Mouse (Mus musculus): Measurements from ENCODE around the gene Olfr539. TPM values are rescaled to one million over a fixed set of nuclear protein-coding genes. Genes with fewer than 3 reads are reported as not detected.

The Olfr539 gene
- not detected in 2 replicates for polyA plus RNA-seq (2012; rRNA removed)

GRCm38 (mm10) chr7:140659630-140660029, at the start of gene Olfr539:
Gene Olfr539 (plus strand): TSS chr7:140659930.

GRCm38 (mm10) chr7:140628670-140629069, 31.1 kb upstream of the Olfr539 start, which contains the start of gene Olfr61:
Gene Olfr61 (plus strand): TSS chr7:140628970.

GRCm38 (mm10) chr7:140646152-140646551, 13.6 kb upstream of the Olfr539 start, which contains the start of gene Olfr53:
Gene Olfr53 (plus strand): TSS chr7:140646452.

GRCm38 (mm10) chr7:140681651-140682050, 21.9 kb downstream of the Olfr539 start, which contains the start of gene Olfr45:
Gene Olfr45 (plus strand): TSS chr7:140681951.

GRCm38 (mm10) chr7:140696967-140697366, 37.2 kb downstream of the Olfr539 start, which contains the start of gene Olfr541:
Gene Olfr541 (plus strand): TSS chr7:140697267.

Other genes starting within 250 kb of the Olfr539 start
- gene Olfr532, start 238.3 kb upstream of the Olfr539 start, polyA plus RNA-seq (2012; rRNA removed): not detected in 2 replicates
- gene Olfr533, start 196.6 kb upstream of the Olfr539 start, polyA plus RNA-seq (2012; rRNA removed): not detected in 2 replicates
- gene Olfr535, start 175.7 kb upstream of the Olfr539 start, polyA plus RNA-seq (2012; rRNA removed): not detected in 2 replicates
- gene Olfr536, start 152.5 kb upstream of the Olfr539 start, polyA plus RNA-seq (2012; rRNA removed): not detected in 2 replicates
- gene Olfr538, start 92.0 kb upstream of the Olfr539 start, polyA plus RNA-seq (2012; rRNA removed): not detected in 2 replicates
- gene Olfr46, start 58.7 kb upstream of the Olfr539 start, polyA plus RNA-seq (2012; rRNA removed): not detected in 2 replicates
- gene Olfr61, start 31.0 kb upstream of the Olfr539 start, polyA plus RNA-seq (2012; rRNA removed): not detected in 2 replicates
- not detected in 2 replicates for gene Olfr53, start 13.5 kb upstream of the Olfr539 start, polyA plus RNA-seq (2012; rRNA removed)
- not detected in 2 replicates for gene Olfr45, start 22.0 kb downstream of the Olfr539 start, polyA plus RNA-seq (2012; rRNA removed)
- gene Olfr541, start 37.3 kb downstream of the Olfr539 start, polyA plus RNA-seq (2012; rRNA removed): not detected in 2 replicates
- gene Cyp2e1, start 103.8 kb downstream of the Olfr539 start, polyA plus RNA-seq (2012; rRNA removed): 0.91 and 3.0 TPM in 2 replicates
- 0.07 and 0.17 TPM in 2 replicates for gene Syce1, start 127.9 kb downstream of the Olfr539 start, polyA plus RNA-seq (2012; rRNA removed)
- gene Zfp941, start 162.2 kb downstream of the Olfr539 start, polyA plus RNA-seq (2012; rRNA removed): 0.09 and 0.19 TPM in 2 replicates
- gene Urah, start 175.1 kb downstream of the Olfr539 start, polyA plus RNA-seq (2012; rRNA removed): 63.2 and 78.4 TPM in 2 replicates
- gene Scgb1c1, start 185.6 kb downstream of the Olfr539 start, polyA plus RNA-seq (2012; rRNA removed): not detected in 2 replicates
- not detected in 2 replicates for gene Odf3, start 187.9 kb downstream of the Olfr539 start, polyA plus RNA-seq (2012; rRNA removed)
- 2.8 TPM in 1 of 2 replicates, not detected in the other for gene Gm45785, start 196.4 kb downstream of the Olfr539 start, polyA plus RNA-seq (2012; rRNA removed)
- gene Ric8a, start 197.0 kb downstream of the Olfr539 start, polyA plus RNA-seq (2012; rRNA removed): 109 and 117 TPM in 2 replicates
- 23.7 and 24.1 TPM in 2 replicates for gene Bet1l, start 197.6 kb downstream of the Olfr539 start, polyA plus RNA-seq (2012; rRNA removed)
- 53.8 and 58.2 TPM in 2 replicates for gene Psmd13, start 222.0 kb downstream of the Olfr539 start, polyA plus RNA-seq (2012; rRNA removed)
- gene Sirt3, start 222.4 kb downstream of the Olfr539 start, polyA plus RNA-seq (2012; rRNA removed): 29.5 and 34.3 TPM in 2 replicates
- 3.4 and 4.0 TPM in 2 replicates for gene Cox8b, start 240.5 kb downstream of the Olfr539 start, polyA plus RNA-seq (2012; rRNA removed)